Mouse (Mus musculus) bone marrow macrophage, adult 2 months (primary cell): ENCODE measurements around the gene Atp5mpl.

Experiments
- CTCF ChIP-seq: IDR thresholded peaks from 2 replicates; pipeline ENCODE4 v1.5.1; 2012; ENCODE audit warnings: low read depth, mild to moderate bottlenecking, low read length, moderate library complexity
- POLR2A ChIP-seq: IDR thresholded peaks from 2 replicates; pipeline ENCODE4 v1.6.1; 2012; ENCODE audit warnings: mild to moderate bottlenecking, low read depth, low read length, borderline replicate concordance

DNA sequence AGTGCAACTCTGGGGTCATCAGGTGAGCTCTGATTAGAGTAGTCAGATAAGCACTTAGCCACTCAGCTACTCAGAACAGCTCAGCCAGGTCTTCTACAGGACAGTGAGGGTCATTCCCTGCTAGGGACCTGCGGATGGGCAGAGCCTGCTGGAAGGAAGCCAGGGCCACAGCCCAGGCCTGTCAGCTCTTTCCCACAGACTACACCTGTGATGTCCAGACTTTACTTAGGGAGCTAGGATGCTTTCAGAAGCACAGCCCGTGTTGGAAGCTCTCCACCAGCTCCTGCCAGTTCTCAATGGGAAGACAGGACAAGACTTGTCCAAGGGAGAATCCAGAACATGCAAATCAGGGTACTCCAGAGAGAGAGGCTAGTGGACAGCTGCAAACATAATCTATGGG is 32.8 kb downstream of the Atp5mpl start:
- no peak for TF ChIP-seq CTCF
- no peak for TF ChIP-seq POLR2A
